Mouse (Mus musculus): Measurements from ENCODE around the gene Patl1.
"Not testable (repeated sequence)": the region's sequence is repeated elsewhere in the genome, so short reads cannot be mapped to it uniquely, and the experiment has no call there.

The Patl1 gene

DNA sequence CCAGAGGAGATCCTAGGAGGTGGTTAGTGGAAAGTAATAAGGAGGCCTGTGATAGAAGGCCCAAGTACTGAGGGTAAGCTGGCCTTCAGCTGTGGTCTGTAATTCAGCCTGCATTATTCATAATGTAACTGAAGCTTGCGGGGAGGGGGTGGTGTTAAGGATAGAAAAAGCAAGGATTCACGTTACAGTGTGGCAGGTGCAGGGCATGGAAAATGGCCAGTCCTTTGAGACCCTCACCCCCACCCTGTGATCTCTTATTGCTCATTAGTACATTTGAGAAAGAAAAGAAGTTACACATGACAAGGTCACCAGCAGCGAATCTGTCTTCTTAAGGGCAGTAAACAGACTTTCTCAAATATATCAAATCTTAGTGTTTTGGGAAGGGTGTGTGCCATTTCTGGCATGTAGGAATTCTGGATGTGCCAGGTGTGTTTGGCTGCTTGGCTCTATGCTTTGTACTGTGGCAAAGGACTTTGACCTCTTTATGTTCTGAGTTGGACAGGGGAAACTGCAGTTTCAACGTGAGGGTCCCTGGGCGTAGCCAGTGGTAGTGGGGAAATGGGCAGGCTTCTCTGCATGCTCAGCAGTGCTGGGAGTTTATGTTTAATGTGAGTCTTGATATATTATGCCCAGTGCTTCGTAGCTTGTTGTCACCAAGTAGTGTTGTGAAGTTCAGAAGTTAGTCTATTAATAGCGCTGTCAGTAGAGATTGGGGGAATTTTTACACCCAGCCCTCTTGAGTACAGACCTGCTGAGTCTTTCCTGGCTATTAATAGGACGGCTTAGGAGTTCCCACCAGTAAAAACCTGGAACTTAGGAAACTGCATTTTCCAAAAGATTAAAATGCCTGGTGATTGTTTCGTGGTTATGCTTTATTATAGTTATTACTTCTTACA lies 57.2 kb downstream of the Patl1 start:
- DNase-seq = no peak

DNA sequence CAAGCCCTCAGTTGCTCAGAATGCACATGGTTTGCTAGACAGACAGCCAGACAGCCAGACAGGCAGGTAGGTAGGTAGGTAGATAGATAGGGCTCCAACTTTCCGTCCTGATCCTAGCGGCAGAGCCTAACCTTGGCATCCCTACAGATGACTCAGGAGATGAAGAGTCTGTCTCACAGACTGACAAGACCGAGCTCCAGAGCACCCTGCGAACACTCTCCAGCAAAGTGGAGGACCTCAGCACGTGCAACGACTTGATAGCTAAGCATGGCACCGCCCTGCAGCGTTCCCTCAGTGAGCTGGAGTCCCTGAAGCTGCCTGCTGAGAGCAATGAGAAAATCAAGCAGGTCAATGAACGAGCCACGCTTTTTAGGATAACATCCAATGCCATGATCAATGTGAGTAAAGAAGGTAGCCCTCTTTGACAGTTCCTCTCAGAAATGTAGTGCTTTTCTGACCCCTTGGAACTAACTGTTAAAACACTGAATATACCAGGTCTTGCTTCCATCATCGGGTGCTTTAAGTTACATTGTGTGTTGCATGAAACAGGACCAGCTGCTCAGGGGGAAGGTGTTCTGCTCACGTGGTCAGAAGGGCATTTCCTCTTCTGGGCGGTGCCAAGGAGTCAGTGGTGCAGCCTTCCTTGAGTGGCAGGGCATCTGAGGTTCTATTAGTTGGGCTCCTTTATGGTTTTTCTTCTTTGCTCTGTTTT lies 61.5 kb downstream of the Patl1 start:
- no peak for DNase-seq

DNA sequence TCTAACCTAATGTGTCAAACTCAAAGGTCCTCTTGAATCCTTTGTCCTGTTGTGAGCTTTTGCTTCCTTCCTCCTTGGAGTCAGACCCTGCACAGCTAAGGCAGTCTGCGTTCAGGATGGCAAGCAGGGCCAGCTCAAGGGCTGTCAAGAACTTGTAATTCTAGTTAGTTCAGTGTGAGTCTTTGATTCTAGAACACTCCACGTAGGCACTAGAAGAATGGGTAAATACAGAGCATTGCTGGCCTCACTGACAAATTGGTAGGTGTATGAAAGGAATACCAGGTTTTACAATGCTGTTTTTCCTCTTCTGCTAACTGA lies 62.0 kb downstream of the Patl1 start:
- DNase-seq = no peak

DNA sequence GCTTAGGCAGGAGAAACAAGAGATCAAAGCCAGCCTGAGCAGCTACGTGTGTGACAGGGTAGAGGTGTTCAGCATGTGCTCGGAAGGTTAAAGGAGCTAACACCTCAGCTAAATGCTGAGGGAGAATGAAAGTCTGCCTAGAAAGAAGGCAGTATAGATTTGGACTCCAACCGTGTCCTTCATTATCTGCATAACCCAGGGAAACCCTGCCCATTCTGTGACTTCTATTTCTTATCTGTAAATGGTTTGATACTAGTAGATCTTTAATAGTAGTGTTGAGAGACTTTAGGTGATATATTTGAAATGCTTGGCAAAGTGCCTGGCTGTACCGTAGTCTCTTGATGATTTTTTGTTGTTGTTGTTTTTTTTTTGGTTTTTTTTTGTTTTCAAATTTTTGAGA lies 63.5 kb downstream of the Patl1 start:
- DNase-seq = no peak

DNA sequence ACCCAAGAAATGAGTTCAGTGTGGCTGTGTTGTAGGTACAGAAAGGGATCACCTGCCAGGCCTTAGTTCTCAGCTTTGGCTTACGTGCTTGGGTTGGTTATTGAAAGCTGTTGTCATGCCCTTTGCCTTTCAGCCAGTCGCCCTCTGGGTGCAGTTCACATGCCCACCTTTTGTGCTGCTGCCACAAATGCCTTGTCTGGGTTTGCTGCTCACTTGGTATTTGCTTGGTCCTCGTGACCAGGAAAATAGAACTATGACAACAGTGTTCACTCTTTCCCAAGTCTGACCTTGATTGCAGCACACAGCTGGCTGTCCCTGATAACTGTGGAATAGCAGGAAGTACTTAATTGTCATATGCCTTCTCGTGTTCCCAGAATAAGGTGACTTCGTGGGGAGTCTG lies 65.2 kb downstream of the Patl1 start:
- peak; percentile 39 for DNase-seq

DNA sequence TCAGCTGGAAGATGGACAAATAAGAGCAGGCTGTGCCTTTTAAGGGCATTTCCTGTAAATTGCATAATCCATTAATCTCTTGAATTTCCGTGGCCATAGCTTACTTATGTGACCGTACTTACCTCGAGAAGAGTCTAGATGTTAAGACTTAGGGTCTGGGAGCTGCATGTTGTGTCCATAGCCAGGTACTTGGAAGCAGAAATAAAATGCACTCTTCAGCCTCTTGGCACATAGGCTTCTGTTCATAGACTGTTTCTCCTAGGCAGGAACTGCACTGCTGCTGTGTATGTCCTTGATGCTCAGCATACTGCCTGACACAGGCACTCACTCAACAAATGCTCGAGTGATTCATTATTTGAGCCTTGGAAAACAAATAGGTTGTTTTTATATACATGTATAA lies 68.3 kb downstream of the Patl1 start:
- no peak for DNase-seq

DNA sequence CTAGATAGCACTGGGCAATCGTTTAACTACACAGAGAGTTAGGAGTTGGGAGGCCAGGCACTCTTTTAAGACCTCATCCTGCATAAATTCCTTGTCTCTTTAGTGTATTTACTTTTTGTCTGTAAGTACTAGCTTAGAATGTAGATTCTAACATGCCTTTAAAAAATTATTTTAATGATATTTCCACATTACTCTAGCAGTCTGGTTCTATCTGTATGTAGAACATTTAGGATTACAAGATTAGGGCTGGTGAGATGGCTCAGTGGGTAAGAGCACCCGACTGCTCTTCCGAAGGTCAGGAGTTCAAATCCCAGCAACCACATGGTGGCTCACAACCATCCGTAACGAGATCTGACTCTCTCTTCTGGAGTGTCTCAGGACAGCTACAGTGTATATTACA lies 72.4 kb downstream of the Patl1 start:
- not testable (repeated sequence) for DNase-seq

DNA sequence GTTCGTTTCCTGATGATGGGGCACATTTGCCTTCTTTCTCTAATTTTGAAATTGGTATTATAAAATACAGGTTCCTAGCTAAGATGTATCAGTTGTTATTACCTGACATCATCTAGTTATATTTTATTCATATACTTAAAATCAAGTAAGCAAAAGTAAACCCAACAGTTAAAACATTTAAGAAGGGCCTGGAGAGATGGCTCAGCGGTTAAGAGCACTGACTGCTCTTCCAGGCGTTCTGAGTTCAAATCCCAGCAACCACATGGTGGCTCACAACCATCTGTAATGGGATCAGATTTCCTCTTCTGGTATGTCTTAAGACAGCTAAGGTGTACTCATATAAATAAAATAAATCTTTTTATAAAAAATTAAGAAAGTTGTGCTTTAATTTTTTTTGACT lies 75.6 kb downstream of the Patl1 start:
- DNase-seq = no peak

DNA sequence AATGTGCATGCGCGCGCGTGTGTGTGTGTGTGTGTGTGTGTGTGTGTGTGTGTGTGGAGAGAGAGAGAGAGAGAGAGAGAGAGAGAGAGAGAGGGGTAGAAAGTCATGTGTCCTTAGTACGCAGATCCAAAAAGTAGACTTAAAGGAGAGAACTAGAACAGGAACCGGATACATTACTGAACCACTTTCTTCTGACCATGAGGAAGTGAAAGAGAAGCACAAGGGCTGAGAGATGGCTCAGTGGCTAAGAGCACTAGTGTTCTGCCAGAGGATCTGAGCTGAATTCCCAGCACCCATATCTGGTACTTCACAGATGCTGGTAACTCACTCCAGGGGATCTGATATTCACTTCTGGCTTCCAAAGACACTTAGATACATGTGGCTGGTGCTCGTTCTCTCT lies 77.1 kb downstream of the Patl1 start:
- DNase-seq = no peak

DNA sequence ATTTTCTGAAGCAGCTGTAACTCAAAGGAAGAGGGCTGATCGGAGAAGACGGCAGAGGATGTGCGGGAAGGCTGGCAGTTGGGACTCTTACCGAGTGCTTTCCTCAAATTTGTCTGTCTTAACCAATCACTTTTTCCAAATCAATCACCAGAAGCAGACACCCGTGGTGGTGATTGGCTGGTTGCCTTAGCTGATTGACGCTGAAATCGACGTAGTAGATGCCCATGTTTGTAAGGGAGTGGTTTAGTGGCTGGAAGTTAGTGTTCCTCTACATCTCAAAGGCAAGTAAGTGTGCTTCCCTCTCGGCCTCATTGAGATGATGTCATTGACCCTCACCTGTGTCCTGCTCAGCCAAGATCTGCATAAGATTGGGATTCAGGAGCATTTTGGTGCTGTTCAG lies 79.8 kb downstream of the Patl1 start:
- no peak for DNase-seq

DNA sequence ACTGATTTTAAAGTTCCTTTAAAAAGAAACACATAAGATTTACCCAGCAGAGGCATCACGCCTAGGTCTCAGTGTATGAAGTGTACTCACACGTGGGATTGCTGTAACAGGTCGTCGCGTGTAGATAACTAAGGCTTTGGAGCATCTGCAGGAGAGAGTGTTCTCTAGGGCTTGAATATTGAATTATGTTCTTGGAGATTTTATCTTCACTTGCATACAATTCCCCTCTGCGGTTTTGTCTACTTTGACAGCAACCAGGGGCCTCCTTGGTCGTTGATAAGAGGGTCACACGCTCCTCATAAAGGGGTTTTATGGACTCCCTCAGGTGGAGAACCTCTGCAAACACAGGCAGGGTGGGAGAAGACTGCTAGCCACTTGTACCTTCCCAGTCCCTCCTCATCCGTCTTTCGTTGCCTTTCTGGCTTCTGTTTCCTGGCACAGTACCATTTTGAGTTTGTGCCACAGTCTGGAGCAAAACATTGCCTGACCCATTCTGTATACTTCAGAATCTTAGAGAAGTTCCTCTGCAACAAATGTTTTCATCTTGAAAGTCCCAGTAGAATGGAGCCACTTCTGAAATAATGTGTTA lies 80.3 kb downstream of the Patl1 start:
- DNase-seq = no peak
